Mouse (Mus musculus) neural tube, embryonic 14.5 days (tissue): ENCODE results near the gene Mrps27. TPM values are rescaled to one million over a fixed set of nuclear protein-coding genes. Genes with fewer than 3 reads are reported as not detected.

Experiments
- ATAC-seq: fragments of 200-750 bp; cut with Nextera tagmentation; 2 replicates; pipeline ENCODE4 v1.8.0; 2017; ENCODE audit warnings: low read depth, mild to moderate bottlenecking, moderate TSS enrichment, moderate library complexity
- H3K27ac ChIP-seq: fragments of 300-500 bp; sonication (generic); 2 replicates; pipeline ENCODE4 v1.5.1; 2014; ENCODE audit warnings: low read depth, mild to moderate bottlenecking, control low read depth, low read length, moderate library complexity, mixed read lengths
- H3K27me3 ChIP-seq: fragments of 300-500 bp; sonication (generic); 2 replicates; pipeline ENCODE4 v1.6.1; 2014; ENCODE audit warnings: low read length; ENCODE audit not compliant: control insufficient read depth, insufficient read depth
- H3K36me3 ChIP-seq: fragments of 300-500 bp; sonication (generic); 2 replicates; pipeline ENCODE4 v1.6.1; 2014; ENCODE audit warnings: low read length, mixed read lengths; ENCODE audit not compliant: control insufficient read depth, insufficient read depth
- H3K4me1 ChIP-seq: fragments of 300-500 bp; sonication (generic); 2 replicates; pipeline ENCODE4 v1.6.1; 2014; ENCODE audit warnings: low read length; ENCODE audit not compliant: control insufficient read depth, insufficient read depth
- H3K4me2 ChIP-seq: fragments of 300-500 bp; sonication (generic); 2 replicates; pipeline ENCODE4 v1.6.1; 2014; ENCODE audit warnings: mild to moderate bottlenecking, low read depth, low read length, control low read depth
- H3K4me3 ChIP-seq: fragments of 300-500 bp; sonication (generic); 2 replicates; pipeline ENCODE4 v1.5.1; 2014; ENCODE audit warnings: low read depth, low read length, control low read depth, mixed read lengths
- H3K9ac ChIP-seq: fragments of 300-500 bp; sonication (generic); replicated peaks from 2 replicates; pipeline ENCODE4 v1.6.1; 2014; ENCODE audit warnings: low read depth, mild to moderate bottlenecking, control low read depth, low read length, mixed read lengths
- H3K9me3 ChIP-seq: fragments of 300-500 bp; sonication (generic); 2 replicates; pipeline ENCODE4 v1.6.1; 2016; ENCODE audit warnings: low read length; ENCODE audit not compliant: control insufficient read depth
- WGBS: fragments of 180-500 bp; shearing (Covaris S2); extraction: QIAGEN DNeasy Blood & Tissue Kit; methylation state at CpG from one replicate; pipeline ENCODE4 v1.1.7; 2014; 5-methylcytosine and 5-hydroxymethylcytosine counted together
- polyA plus RNA-seq: library from polyadenylated mRNA; unstranded; fragments of >200 nt; fragmentation: Nextera tagmentation; extraction: Ambion mirVana; gene quantifications from 2 replicates; pipeline ENCODE4 v1.2.1, GENCODE M21; 2014

Gene Mrps27
- polyA plus RNA-seq, 1 experiment from 2014 or later: 40.2 TPM

DNA sequence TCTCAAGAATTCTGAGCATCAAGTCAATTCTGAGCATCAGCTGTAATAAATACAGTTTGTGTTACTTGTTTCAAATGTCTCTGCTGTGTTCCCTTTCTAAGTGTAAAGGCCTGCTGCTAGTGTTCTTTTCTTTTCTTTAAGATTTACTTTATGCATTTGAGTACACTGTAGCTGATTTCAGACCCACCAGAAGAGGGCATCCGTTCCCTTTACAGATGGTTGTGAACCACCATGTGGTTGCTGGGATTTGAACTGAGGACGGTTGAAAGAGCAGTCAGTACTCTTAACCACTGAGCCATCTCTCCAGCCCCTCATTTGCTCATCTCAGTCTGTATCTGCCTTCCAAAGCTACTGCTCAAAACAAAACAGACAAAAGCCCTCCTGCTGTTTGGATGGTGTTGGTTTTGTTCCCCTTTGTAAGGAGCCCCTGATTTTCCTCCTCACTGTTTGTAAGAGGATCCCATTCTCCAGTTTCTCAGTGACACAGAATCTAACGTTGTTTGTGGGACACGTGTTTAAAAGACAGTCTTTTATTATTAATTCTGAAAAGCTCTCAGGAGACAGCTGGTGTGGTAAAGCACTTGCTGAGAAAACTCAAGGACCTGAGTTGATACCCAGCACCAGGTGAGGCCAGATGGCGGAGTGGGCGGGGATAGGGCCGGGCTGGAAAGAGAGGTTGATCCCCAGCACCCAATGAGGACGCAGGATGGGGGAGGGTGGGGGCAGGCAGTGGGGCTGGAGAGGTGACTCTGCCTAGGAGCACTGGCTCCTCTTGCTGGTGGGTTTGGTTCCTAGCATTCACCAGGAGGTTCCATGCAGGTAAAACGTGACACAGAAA lies 12.1 kb downstream of the Mrps27 start:
- WGBS: 32% methylated on average over 9 of the region's 9 CpGs
- Histone ChIP-seq H3K4me1 (0 out of 2 replicates have a peak, but pooled peaks cover 4% of the 10 kb centered on the region), H3K27ac (no peak overlapping the region), H3K4me2 (no peak overlapping the region), H3K36me3 (no peaks in the 10 kb centered on the region), H3K9ac (no peak overlapping the region), H3K9me3 (no peaks in the 10 kb centered on the region), H3K27me3 (no peaks in the 10 kb centered on the region), H3K4me3 (no peak overlapping the region)
- no peak for ATAC-seq

DNA sequence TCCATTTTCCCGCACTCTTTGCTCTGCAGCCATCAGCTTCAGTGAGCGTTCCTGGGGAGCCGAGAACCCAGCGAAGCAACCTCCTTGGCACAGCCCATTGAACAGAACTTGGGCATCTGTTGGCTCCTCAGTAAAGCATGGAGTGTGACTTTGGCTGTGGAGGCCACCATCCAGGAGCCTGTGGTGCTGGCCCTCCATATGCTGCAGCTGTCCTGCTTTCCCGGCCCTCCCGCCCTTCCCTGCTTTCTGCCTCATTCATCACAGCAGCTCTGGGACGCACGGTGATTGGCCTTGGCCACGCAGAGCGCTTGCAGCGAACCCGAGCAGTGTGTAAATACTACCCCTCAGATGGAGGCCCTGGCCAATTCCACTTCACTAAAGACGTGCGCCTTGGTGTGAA lies 14.3 kb downstream of the Mrps27 start:
- Histone ChIP-seq H3K27ac (no peak overlapping the region), H3K36me3 (peaks cover 5% of the 10 kb centered on the region; the same call in 1 of the 2 replicates), H3K4me3 (no peak overlapping the region), H3K9ac (no peak overlapping the region), H3K27me3 (no peaks in the 10 kb centered on the region), H3K4me1 (no peaks in the 10 kb centered on the region), H3K4me2 (no peak overlapping the region), H3K9me3 (no peaks in the 10 kb centered on the region)
- 73% methylated on average over 14 of the region's 14 CpGs for WGBS
- ATAC-seq: no peak

DNA sequence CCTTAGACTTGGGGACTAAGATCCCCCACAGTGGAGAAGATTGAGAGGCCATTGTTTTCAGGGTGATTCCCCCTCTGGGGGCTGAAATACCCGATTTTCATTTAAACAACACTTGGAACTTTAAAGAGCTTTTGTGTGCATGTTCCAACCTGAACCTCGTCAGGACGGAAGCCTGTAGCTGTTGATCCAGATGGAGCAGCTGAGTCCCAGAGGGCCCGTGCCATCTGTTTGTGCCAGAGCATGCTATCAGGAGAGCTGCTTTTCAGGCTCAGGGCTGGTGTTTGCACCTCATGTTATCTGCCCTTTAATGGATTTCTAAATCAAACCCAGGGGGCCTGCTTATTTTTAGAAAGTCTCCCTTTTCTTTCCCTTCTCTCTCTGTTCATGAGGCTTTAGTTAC lies 19.3 kb downstream of the Mrps27 start:
- Histone ChIP-seq H3K4me1 (no peaks in the 10 kb centered on the region), H3K27ac (no peak overlapping the region), H3K4me2 (no peak overlapping the region), H3K4me3 (no peak overlapping the region), H3K9me3 (no peaks in the 10 kb centered on the region), H3K9ac (no peak overlapping the region), H3K36me3 (peaks cover 5% of the 10 kb centered on the region; the same call in 1 of the 2 replicates), H3K27me3 (no peaks in the 10 kb centered on the region)
- no peak for ATAC-seq
- WGBS: 44% methylated on average over 4 of the region's 4 CpGs

DNA sequence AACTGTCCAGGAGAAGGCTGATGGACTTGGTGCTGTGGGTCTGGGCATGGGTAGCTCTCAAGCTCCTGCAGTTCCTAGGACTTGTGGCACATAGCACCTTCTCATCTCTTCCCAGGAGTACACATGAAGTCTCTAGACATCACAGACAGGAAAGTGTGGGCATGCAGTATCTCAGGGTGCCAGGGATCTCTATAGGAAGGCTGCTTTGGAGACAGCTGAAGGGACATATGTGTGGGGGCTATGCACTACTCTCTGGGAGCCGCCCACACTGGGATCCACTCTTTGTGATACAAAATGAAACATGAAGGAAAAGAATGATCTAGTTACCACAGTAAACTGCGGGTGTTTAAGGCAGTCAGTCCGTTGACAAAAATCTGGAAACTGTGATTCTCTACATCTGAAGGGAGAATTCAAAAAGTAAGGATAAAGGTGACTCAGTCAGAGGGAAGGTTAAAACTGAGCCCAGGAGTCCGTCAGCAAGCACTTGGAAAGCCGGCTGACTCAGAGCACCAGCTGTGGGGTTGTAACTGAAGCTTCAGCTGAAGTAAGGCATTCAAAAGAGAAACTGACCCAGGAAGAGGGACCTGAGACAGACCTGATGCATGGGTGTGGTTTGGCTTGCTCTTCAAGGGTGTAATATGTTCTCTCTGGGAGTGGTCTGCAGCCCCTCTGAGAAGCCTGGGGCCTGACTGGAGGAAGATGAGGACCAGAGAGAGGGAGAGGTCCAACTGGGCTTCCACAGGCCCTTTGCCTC lies 22.0 kb downstream of the Mrps27 start:
- H3K9me3 ChIP-seq: no peaks in the 10 kb centered on the region

DNA sequence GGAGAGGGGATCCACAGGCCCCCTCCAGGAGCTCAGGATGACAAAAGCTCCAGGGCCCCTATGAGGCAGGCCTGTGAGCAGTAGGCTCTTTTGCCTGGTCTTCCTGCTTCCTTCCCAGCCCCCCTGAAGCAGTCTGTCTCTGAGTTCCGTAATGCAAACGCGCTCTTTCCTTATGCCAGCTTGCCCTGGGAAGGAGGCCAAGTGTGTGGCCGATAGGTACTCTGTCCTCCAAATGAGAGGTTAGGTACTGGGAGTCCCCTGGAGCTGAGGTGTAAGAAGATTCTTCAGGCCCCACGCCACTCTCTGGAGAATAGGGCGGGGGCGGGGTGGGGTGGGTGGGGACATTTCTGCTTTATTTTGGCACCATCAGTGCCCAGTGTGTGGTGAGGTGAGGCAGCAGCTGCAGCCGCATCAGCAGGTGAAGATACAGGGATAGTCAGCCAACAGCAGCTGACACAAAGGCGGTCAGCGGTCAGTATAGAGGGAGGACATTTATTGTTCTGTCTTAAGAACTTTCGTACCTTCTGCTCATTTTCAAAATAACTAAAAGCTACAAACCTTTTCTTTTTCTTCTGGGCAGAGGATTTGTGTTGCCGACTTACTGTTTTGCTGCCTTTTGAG lies 23.1 kb downstream of the Mrps27 start:
- ATAC-seq: no peak
- no peaks in the 10 kb centered on the region for H3K9me3 ChIP-seq
- H3K27me3 ChIP-seq: no peaks in the 10 kb centered on the region
- no peak overlapping the region for H3K4me2 ChIP-seq
- peaks cover 5% of the 10 kb centered on the region; the same call in 1 of the 2 replicates for H3K36me3 ChIP-seq
- H3K27ac ChIP-seq: no peak overlapping the region
- H3K9ac ChIP-seq: no peak overlapping the region
- H3K4me1 ChIP-seq: no peaks in the 10 kb centered on the region
- WGBS: 87% methylated on average over 12 of the region's 12 CpGs
- no peak overlapping the region for H3K4me3 ChIP-seq

More for the DNA sequence above, 22.0 kb downstream of the Mrps27 start:
- no peak overlapping the region for H3K9ac ChIP-seq
- H3K27me3 ChIP-seq: no peaks in the 10 kb centered on the region
- H3K4me3 ChIP-seq: no peak overlapping the region
- H3K27ac ChIP-seq: no peak overlapping the region
- no peak for ATAC-seq
- peaks cover 5% of the 10 kb centered on the region; the same call in 1 of the 2 replicates for H3K36me3 ChIP-seq
- 87% methylated on average over 5 of the region's 5 CpGs for WGBS
- H3K4me2 ChIP-seq: no peak overlapping the region
- H3K4me1 ChIP-seq: no peaks in the 10 kb centered on the region

DNA sequence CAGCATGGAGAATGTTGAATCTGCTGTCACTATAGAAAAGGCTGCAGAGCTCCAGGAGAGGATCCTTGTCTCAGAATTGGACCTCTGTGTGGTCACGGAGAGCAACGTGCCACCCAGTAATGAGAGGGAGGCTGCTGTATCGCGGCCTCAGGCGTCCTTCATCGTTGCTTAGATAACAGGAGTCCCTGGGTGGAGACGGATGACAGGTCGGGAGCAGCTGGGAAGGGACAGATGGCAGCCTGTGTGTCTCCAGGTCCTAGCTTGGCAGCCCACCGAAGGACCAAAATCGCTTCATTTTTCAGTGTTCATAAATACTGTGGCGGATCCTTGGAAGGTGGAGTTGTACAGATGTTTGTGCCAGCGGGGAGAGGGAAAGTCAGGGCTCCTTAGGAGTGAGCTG lies 24.5 kb downstream of the Mrps27 start:
- Histone ChIP-seq H3K4me3 (no peak overlapping the region), H3K36me3 (no peaks in the 10 kb centered on the region), H3K27me3 (no peaks in the 10 kb centered on the region), H3K27ac (no peak overlapping the region), H3K9ac (no peak overlapping the region), H3K9me3 (no peaks in the 10 kb centered on the region), H3K4me1 (no peaks in the 10 kb centered on the region), H3K4me2 (no peak overlapping the region)
- ATAC-seq: no peak
- 44% methylated on average over 12 of the region's 12 CpGs for WGBS

DNA sequence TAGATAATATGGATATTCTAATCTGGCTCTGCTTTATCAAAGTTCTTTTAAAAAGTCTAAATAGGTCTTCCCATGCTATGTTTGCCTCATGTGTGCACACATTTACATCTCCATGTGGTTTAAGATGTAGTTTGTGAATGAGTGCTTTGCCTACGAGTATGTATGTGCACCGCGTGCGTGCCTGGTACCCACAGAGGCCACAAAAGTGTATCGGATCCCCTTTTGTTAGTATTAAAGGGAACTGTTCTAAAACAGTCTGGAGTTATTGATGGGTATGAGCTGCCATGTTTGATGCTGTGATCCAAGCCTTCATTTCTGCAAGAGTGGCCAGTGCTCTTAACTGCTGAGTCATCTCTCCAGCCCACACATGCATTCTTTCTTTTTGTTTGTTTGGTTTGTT lies 26.7 kb downstream of the Mrps27 start:
- H3K4me1 ChIP-seq: no peaks in the 10 kb centered on the region
- WGBS: 86% methylated on average over 5 of the region's 5 CpGs
- ATAC-seq: no peak
- H3K9me3 ChIP-seq: no peaks in the 10 kb centered on the region
- no peaks in the 10 kb centered on the region for H3K27me3 ChIP-seq
- H3K27ac ChIP-seq: no peak overlapping the region
- H3K36me3 ChIP-seq: no peaks in the 10 kb centered on the region
- H3K9ac ChIP-seq: no peak overlapping the region
- no peak overlapping the region for H3K4me3 ChIP-seq
- H3K4me2 ChIP-seq: no peak overlapping the region

DNA sequence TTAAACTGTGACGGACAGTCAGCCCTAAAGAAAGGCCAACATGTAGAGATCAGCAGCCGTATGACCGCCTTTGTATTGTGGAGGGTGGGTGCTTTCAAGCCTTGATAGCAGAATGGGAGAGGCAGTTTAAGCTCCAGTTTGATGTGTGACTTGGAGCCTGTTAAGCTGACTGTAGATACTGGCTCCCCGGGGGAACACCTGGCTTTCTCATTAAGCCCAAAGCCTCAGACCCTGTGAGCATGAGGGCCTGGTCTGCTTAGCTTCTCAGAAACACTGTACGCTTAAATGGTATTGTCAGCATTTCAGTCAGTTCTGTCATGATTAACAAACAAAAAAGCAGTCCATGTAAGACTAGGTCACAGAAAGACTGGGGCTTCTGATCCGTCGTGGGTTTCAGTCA lies 29.1 kb downstream of the Mrps27 start:
- Histone ChIP-seq H3K4me1 (no peaks in the 10 kb centered on the region), H3K36me3 (no peaks in the 10 kb centered on the region), H3K27me3 (no peaks in the 10 kb centered on the region), H3K4me2 (no peak overlapping the region), H3K27ac (no peak overlapping the region), H3K9ac (no peak overlapping the region), H3K9me3 (no peaks in the 10 kb centered on the region), H3K4me3 (no peak overlapping the region)
- 75% methylated on average over 7 of the region's 7 CpGs for WGBS
- ATAC-seq: no peak

DNA sequence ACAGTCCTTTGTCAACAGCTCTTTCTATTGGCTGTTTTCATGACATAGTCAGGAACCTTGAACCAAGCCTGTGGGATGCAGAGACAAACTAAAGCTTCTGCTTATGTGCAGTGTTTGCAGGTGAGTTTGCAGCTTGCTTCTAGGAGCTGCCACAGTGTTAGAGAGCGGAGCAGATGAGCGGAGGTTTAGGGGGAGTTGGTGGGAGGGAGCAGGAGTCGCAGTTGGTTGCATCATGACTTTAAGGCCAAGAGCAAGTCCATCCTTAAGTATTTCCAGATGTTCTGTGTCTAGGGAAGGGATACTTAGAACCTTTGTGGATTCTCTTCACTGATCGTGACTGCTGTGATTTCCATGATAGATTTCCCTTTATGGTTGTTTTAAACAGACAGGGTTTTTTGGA lies 29.6 kb downstream of the Mrps27 start:
- H3K4me1 ChIP-seq: no peaks in the 10 kb centered on the region

More for the DNA sequence above, 29.6 kb downstream of the Mrps27 start:
- no peak overlapping the region for H3K9ac ChIP-seq
- no peaks in the 10 kb centered on the region for H3K27me3 ChIP-seq
- WGBS: 83% methylated on average over 4 of the region's 4 CpGs
- ATAC-seq: no peak
- H3K27ac ChIP-seq: no peak overlapping the region
- no peak overlapping the region for H3K4me3 ChIP-seq
- no peaks in the 10 kb centered on the region for H3K9me3 ChIP-seq
- no peak overlapping the region for H3K4me2 ChIP-seq
- no peaks in the 10 kb centered on the region for H3K36me3 ChIP-seq
